8 mouse cellular contexts compared by ENCODE assay signal in the genomic region with DNA sequence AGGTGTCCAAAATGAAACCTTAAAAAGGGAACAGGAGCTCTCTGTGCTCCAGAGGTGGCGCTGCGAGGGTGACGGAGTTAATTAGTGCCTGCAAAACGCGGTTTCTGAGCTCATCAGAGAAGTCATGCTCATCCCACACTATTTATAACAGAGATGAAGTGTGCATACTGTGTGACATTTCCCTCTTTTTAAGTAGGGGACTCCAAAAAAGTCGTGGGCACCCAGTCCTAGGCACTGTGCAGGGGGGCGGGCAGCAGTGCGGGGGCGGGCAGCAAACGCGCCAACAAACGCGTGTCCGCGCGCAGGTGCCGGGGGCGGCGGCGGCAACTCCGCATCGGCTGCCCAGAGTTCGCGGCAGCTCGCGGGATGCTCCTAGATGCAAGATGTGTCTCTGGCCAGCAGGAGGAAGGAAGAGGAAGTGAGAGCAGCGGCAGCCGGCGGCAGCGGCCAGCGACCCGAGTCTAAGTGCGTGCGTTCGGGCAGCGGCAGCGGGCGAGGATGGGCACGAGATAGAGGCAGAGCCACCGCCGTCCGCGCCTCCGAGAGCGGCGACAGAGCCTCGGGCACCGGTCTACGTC. TPM values are rescaled to one million over a fixed set of nuclear protein-coding genes. Genes with fewer than 3 reads are reported as not detected.
A peak's percentile ranks its signal among the peaks of the same experiment; 100 is the strongest.
DNase-seq lines count a peak whose midpoint lies in the region; ATAC-seq lines count a peak whose summit lies in the region.

TSS of gene Elmo1 (plus strand) at position 464 of the 578 bp plus-strand sequence.

- peak; percentile 18 for ATAC-seq in inflammation-experienced regulatory T-cells, adult 6 months
- ATAC-seq in megakaryocyte, adult 5-6 weeks (ENCODE audit: poor library complexity, severe bottlenecking): peak; percentile 58

- peak; percentile 90 for DNase-seq in adrenal gland, postnatal 14 days
- peak; percentile 87 for DNase-seq in embryo, embryonic 9.5 days (ENCODE audit: extremely low spot score)
- peak; percentile 61 to 66 for DNase-seq in gastrocnemius, postnatal 36 days
- DNase-seq in left cerebral cortex, postnatal 10 days (ENCODE audit: extremely low spot score in 1 of 2, low spot score in 2 of 2): peak; percentile 45 to 85
- peak; percentile 76 to 77 for DNase-seq in right cerebral cortex, postnatal 10 days (ENCODE audit: low spot score in 2 of 2)
- no peak for DNase-seq in c-Kit-positive CD71-positive TER-119-positive erythroid progenitor cells, embryonic 14.5 days (ENCODE audit: low spot score)

- intact Hi-C loops in gastrocnemius, postnatal 36 days (cut with DNase I): loop anchor here (5.0 kb wide), 1 partner anchor 97 kb away; no protein-coding TSS in a partner anchor
- intact Hi-C loops in left cerebral cortex, postnatal 10 days (cut with DNase I): loop anchor here (5.0 kb wide), 3 partner anchors 92 to 202 kb away; no protein-coding TSS in a partner anchor

RNA-seq across cellular contexts. Expression of gene Elmo1, which starts in this region (rescaled TPM):
- 19.2 and 30.8 TPM in 2 replicates for total RNA-seq in adrenal gland, postnatal 14 days (2021)
- total RNA-seq in gastrocnemius, postnatal 36 days (2021): 1 to 10 TPM; 4.3 to 5.2 TPM
- 100 to 1,000 TPM in 2 of 3 experiments, 10 to 100 TPM in 1; 94.0 to 116 (median 111) TPM for polyA plus RNA-seq in inflammation-experienced regulatory T-cells, adult 6 months (2017; shearing (Covaris generic))
- 10 to 100 TPM; 45.7 to 47.2 TPM for total RNA-seq in left cerebral cortex, postnatal 10 days (2021)
- total RNA-seq in megakaryocyte, adult 5-6 weeks (2015): 69.9 and 81.4 TPM in 2 replicates
- 37.1 and 45.1 TPM in 2 replicates for total RNA-seq in megakaryocyte, adult 5-6 weeks (2017)
